Mouse (Mus musculus) embryonic fibroblast, embryonic 13.5 days (primary cell): ENCODE results near the gene Nlgn1. TPM values are rescaled to one million over a fixed set of nuclear protein-coding genes. Genes with fewer than 3 reads are reported as not detected.
A peak's percentile ranks its signal among the peaks of the same experiment; 100 is the strongest.

ENCODE experiments used
- H3K27ac ChIP-seq: 2 replicates; pipeline ENCODE4 v1.5.1; 2012; ENCODE audit warnings: low read length, control low read depth, inconsistent platforms; ENCODE audit not compliant: insufficient read depth
- H3K4me1 ChIP-seq: 2 replicates; pipeline ENCODE4 v1.6.1; 2011; ENCODE audit warnings: low read length; ENCODE audit not compliant: control insufficient read depth, insufficient read depth
- H3K4me3 ChIP-seq: 2 replicates; pipeline ENCODE4 v1.5.1; 2011; ENCODE audit warnings: mild to moderate bottlenecking, control low read depth, low read length; ENCODE audit not compliant: insufficient read depth
- CTCF ChIP-seq: IDR thresholded peaks from 2 replicates; pipeline ENCODE4 v1.5.1; 2011; ENCODE audit warnings: mild to moderate bottlenecking, control low read depth, low read length, moderate library complexity, borderline replicate concordance; ENCODE audit not compliant: insufficient read depth
- POLR2A ChIP-seq: IDR thresholded peaks from 2 replicates; pipeline ENCODE4 v1.6.1; 2011; ENCODE audit warnings: low read depth, mild to moderate bottlenecking, control low read depth, low read length, moderate library complexity
- polyA plus RNA-seq: library from polyadenylated mRNA; stranded (reverse); fragments of >200 nt; gene quantifications from 2 replicates; pipeline ENCODE4 v1.2.4, GENCODE M21; 2011; ENCODE audit warnings: low read depth; ENCODE audit not compliant: missing spikeins, insufficient read length

Gene Nlgn1
- polyA plus RNA-seq, 1 experiment: 0.26 TPM

GRCm38 (mm10) chr3:26324510-26324909 is 7.8 kb downstream of the Nlgn1 start:
- TF ChIP-seq POLR2A: no peak
- TF ChIP-seq CTCF: no peak
- no peak overlapping the region for H3K27ac ChIP-seq
- H3K4me1 ChIP-seq: no peaks in the 10 kb centered on the region
- no peak overlapping the region for H3K4me3 ChIP-seq

GRCm38 (mm10) chr3:26317397-26317796 is 14.9 kb downstream of the Nlgn1 start:
- Histone ChIP-seq H3K4me3 (no peak overlapping the region), H3K27ac (no peak overlapping the region), H3K4me1 (no peaks in the 10 kb centered on the region)
- no peak for TF ChIP-seq POLR2A
- TF ChIP-seq CTCF: no peak

- Histone ChIP-seq H3K4me3 (no peak overlapping the region), H3K27ac (no peak overlapping the region), H3K4me1 (no peaks in the 10 kb centered on the region)
- TF ChIP-seq POLR2A (no peak), CTCF (no peak)
These were observed 34.4 kb downstream of the Nlgn1 start for GRCm38 (mm10) chr3:26297869-26298268.

GRCm38 (mm10) chr3:26270894-26271795 is 61.1 kb downstream of the Nlgn1 start:
- Histone ChIP-seq H3K4me3 (no peak overlapping the region), H3K4me1 (no peaks in the 10 kb centered on the region), H3K27ac (no peak overlapping the region)
- TF ChIP-seq CTCF (no peak), POLR2A (no peak)

GRCm38 (mm10) chr3:26246564-26246963 is 85.7 kb downstream of the Nlgn1 start:
- Histone ChIP-seq H3K27ac (no peak overlapping the region), H3K4me1 (no peaks in the 10 kb centered on the region), H3K4me3 (no peak overlapping the region)
- no peak for TF ChIP-seq POLR2A
- TF ChIP-seq CTCF: no peak

GRCm38 (mm10) chr3:26243274-26243673 is 89.0 kb downstream of the Nlgn1 start:
- TF ChIP-seq CTCF (no peak), POLR2A (no peak)
- H3K27ac ChIP-seq: no peak overlapping the region
- H3K4me3 ChIP-seq: no peak overlapping the region
- no peaks in the 10 kb centered on the region for H3K4me1 ChIP-seq

GRCm38 (mm10) chr3:26230006-26230405 is 102.3 kb downstream of the Nlgn1 start:
- Histone ChIP-seq H3K4me3 (no peak overlapping the region), H3K27ac (no peak overlapping the region), H3K4me1 (no peaks in the 10 kb centered on the region; the same call in 1 of the 2 replicates)
- TF ChIP-seq POLR2A (no peak), CTCF (no peak)

- TF ChIP-seq POLR2A: no peak
- no peak for TF ChIP-seq CTCF
- no peak overlapping the region for H3K4me3 ChIP-seq
These were observed 103.4 kb downstream of the Nlgn1 start for GRCm38 (mm10) chr3:26228827-26229226.

GRCm38 (mm10) chr3:26228172-26228781 is 104.0 kb downstream of the Nlgn1 start:
- Histone ChIP-seq H3K4me1 (no peaks in the 10 kb centered on the region; the same call in 1 of the 2 replicates), H3K27ac (peak overlapping the region; percentile 40), H3K4me3 (no peak overlapping the region)
- TF ChIP-seq POLR2A (no peak), CTCF (no peak)

More at GRCm38 (mm10) chr3:26228827-26229226, 103.4 kb downstream of the Nlgn1 start:
- H3K27ac ChIP-seq: no peak overlapping the region
- H3K4me1 ChIP-seq: no peaks in the 10 kb centered on the region; the same call in 1 of the 2 replicates

GRCm38 (mm10) chr3:26223500-26223899 is 108.8 kb downstream of the Nlgn1 start:
- H3K27ac ChIP-seq: no peak overlapping the region
- TF ChIP-seq CTCF (no peak), POLR2A (no peak)
- no peak overlapping the region for H3K4me3 ChIP-seq
- H3K4me1 ChIP-seq: no peaks in the 10 kb centered on the region; the same call in 1 of the 2 replicates
